Mouse (Mus musculus): ENCODE data around the gene Rasgef1b. TPM values are rescaled to one million over a fixed set of nuclear protein-coding genes. Genes with fewer than 3 reads are reported as not detected.

Rasgef1b gene
- polyA plus RNA-seq, 1 experiment from 2014 or later = 66.1 TPM

GRCm38 (mm10) chr5:99597701-99598100, 131.2 kb downstream of the Rasgef1b start:
- Histone ChIP-seq H3K4me1 (replicated peaks) (peaks cover 30% of the 10 kb centered on the region), H3K4me3 (no peak overlapping the region), H3K9ac (peak overlapping the region; percentile 51; the same call in 1 of the 2 replicates), H3K27ac (replicated peaks) (peak overlapping the region; percentile 71), H3K4me2 (no peak overlapping the region), H3K36me3 (no peaks in the 10 kb centered on the region), H3K9me3 (no peaks in the 10 kb centered on the region), H3K27me3 (no peaks in the 10 kb centered on the region)
- 18% methylated on average over 7 of the region's 7 CpGs for WGBS
- peak; percentile 63 for ATAC-seq (ENCODE audit: low read depth)

- 18% methylated on average over 6 of the region's 6 CpGs for WGBS
- no peak overlapping the region for H3K27ac ChIP-seq (replicated peaks)
- peak; percentile 23; the same call in 1 of the 2 replicates for ATAC-seq (ENCODE audit: low read depth)
These were observed 137.5 kb downstream of the Rasgef1b start for GRCm38 (mm10) chr5:99591348-99591747.

GRCm38 (mm10) chr5:99590539-99590938, 138.3 kb downstream of the Rasgef1b start:
- 76% methylated on average over 4 of the region's 4 CpGs for WGBS
- Histone ChIP-seq H3K4me2 (no peak overlapping the region), H3K4me3 (no peak overlapping the region), H3K27me3 (no peaks in the 10 kb centered on the region), H3K4me1 (replicated peaks) (peaks cover 16% of the 10 kb centered on the region), H3K27ac (replicated peaks) (no peak overlapping the region), H3K9ac (no peak overlapping the region), H3K9me3 (no peaks in the 10 kb centered on the region), H3K36me3 (no peaks in the 10 kb centered on the region)
- ATAC-seq (ENCODE audit: low read depth) = no peak

More at GRCm38 (mm10) chr5:99591348-99591747, 137.5 kb downstream of the Rasgef1b start:
- H3K4me1 ChIP-seq (replicated peaks) = peaks cover 16% of the 10 kb centered on the region
- no peaks in the 10 kb centered on the region for H3K36me3 ChIP-seq
- H3K9me3 ChIP-seq = no peaks in the 10 kb centered on the region
- H3K4me3 ChIP-seq = no peak overlapping the region
- H3K4me2 ChIP-seq = no peak overlapping the region
- no peaks in the 10 kb centered on the region for H3K27me3 ChIP-seq
- no peak overlapping the region for H3K9ac ChIP-seq

GRCm38 (mm10) chr5:99587994-99588393, 140.9 kb downstream of the Rasgef1b start:
- Histone ChIP-seq H3K4me1 (replicated peaks) (peaks cover 16% of the 10 kb centered on the region), H3K27ac (replicated peaks) (no peak overlapping the region), H3K9ac (no peak overlapping the region), H3K27me3 (no peaks in the 10 kb centered on the region), H3K4me3 (no peak overlapping the region), H3K36me3 (no peaks in the 10 kb centered on the region), H3K4me2 (no peak overlapping the region), H3K9me3 (no peaks in the 10 kb centered on the region)
- ATAC-seq (ENCODE audit: low read depth) = no peak
- 95% methylated on average over 5 of the region's 5 CpGs for WGBS

- Histone ChIP-seq H3K36me3 (no peaks in the 10 kb centered on the region), H3K4me3 (no peak overlapping the region), H3K27ac (replicated peaks) (no peak overlapping the region), H3K4me2 (no peak overlapping the region), H3K9me3 (no peaks in the 10 kb centered on the region), H3K4me1 (replicated peaks) (peaks cover 16% of the 10 kb centered on the region), H3K9ac (no peak overlapping the region), H3K27me3 (no peaks in the 10 kb centered on the region)
- WGBS = 65% methylated on average over 4 of the region's 4 CpGs
- ATAC-seq (ENCODE audit: low read depth) = no peak
These were observed 141.3 kb downstream of the Rasgef1b start for GRCm38 (mm10) chr5:99587589-99587988.

GRCm38 (mm10) chr5:99586287-99586686, 142.6 kb downstream of the Rasgef1b start:
- H3K9me3 ChIP-seq = no peaks in the 10 kb centered on the region
- H3K4me1 ChIP-seq (replicated peaks) = peaks cover 14% of the 10 kb centered on the region
- ATAC-seq (ENCODE audit: low read depth) = no peak
- H3K4me2 ChIP-seq = no peak overlapping the region
- no peak overlapping the region for H3K27ac ChIP-seq (replicated peaks)
- H3K27me3 ChIP-seq = no peaks in the 10 kb centered on the region
- H3K9ac ChIP-seq = no peak overlapping the region
- 89% methylated on average over 6 of the region's 6 CpGs for WGBS
- H3K4me3 ChIP-seq = no peak overlapping the region
- H3K36me3 ChIP-seq = no peaks in the 10 kb centered on the region

GRCm38 (mm10) chr5:99585166-99585898, 143.5 kb downstream of the Rasgef1b start:
- Histone ChIP-seq H3K36me3 (no peaks in the 10 kb centered on the region), H3K27ac (replicated peaks) (no peak overlapping the region), H3K27me3 (no peaks in the 10 kb centered on the region), H3K9me3 (no peaks in the 10 kb centered on the region), H3K4me3 (no peak overlapping the region), H3K9ac (no peak overlapping the region), H3K4me2 (no peak overlapping the region), H3K4me1 (replicated peaks) (peaks cover 5% of the 10 kb centered on the region)
- 84% methylated on average over 5 of the region's 5 CpGs for WGBS
- no peak for ATAC-seq (ENCODE audit: low read depth)

GRCm38 (mm10) chr5:99584266-99584665, 144.6 kb downstream of the Rasgef1b start:
- no peak overlapping the region for H3K4me2 ChIP-seq
- no peaks in the 10 kb centered on the region for H3K27me3 ChIP-seq
- H3K9ac ChIP-seq = no peak overlapping the region
- no peaks in the 10 kb centered on the region for H3K9me3 ChIP-seq
- H3K27ac ChIP-seq (replicated peaks) = no peak overlapping the region
- whole genome bisulfite sequencing = 87% methylated on average over 9 of the region's 9 CpGs
- no peak overlapping the region for H3K4me3 ChIP-seq
- H3K4me1 ChIP-seq (replicated peaks) = peaks cover 5% of the 10 kb centered on the region
- no peaks in the 10 kb centered on the region for H3K36me3 ChIP-seq
- no peak for ATAC-seq (ENCODE audit: low read depth)

GRCm38 (mm10) chr5:99582055-99582454, 146.8 kb downstream of the Rasgef1b start:
- Histone ChIP-seq H3K36me3 (no peaks in the 10 kb centered on the region), H3K27me3 (no peaks in the 10 kb centered on the region), H3K9ac (no peak overlapping the region), H3K27ac (replicated peaks) (no peak overlapping the region), H3K4me3 (no peak overlapping the region), H3K4me2 (no peak overlapping the region), H3K9me3 (no peaks in the 10 kb centered on the region), H3K4me1 (replicated peaks) (peaks cover 5% of the 10 kb centered on the region)
- ATAC-seq (ENCODE audit: low read depth) = no peak
- 36% methylated on average over 5 of the region's 5 CpGs for WGBS

GRCm38 (mm10) chr5:99578692-99579091, 150.2 kb downstream of the Rasgef1b start:
- no peak overlapping the region for H3K4me2 ChIP-seq
- H3K4me3 ChIP-seq = no peak overlapping the region
- H3K27ac ChIP-seq (replicated peaks) = no peak overlapping the region
- no peaks in the 10 kb centered on the region for H3K36me3 ChIP-seq
- ATAC-seq (ENCODE audit: low read depth) = no peak
- peaks cover 5% of the 10 kb centered on the region for H3K4me1 ChIP-seq (replicated peaks)
- H3K27me3 ChIP-seq = no peaks in the 10 kb centered on the region
- WGBS = 6% methylated on average over 4 of the region's 4 CpGs
- no peaks in the 10 kb centered on the region for H3K9me3 ChIP-seq
- no peak overlapping the region for H3K9ac ChIP-seq

- Histone ChIP-seq H3K9ac (no peak overlapping the region), H3K4me3 (no peak overlapping the region), H3K4me1 (replicated peaks) (peaks cover 8% of the 10 kb centered on the region; the same call in 1 of the 2 replicates), H3K36me3 (no peaks in the 10 kb centered on the region), H3K27me3 (no peaks in the 10 kb centered on the region), H3K9me3 (no peaks in the 10 kb centered on the region), H3K27ac (replicated peaks) (no peak overlapping the region), H3K4me2 (no peak overlapping the region)
- ATAC-seq (ENCODE audit: low read depth) = no peak
- WGBS = 85% methylated on average over 8 of the region's 8 CpGs
These were observed 153.0 kb downstream of the Rasgef1b start for GRCm38 (mm10) chr5:99575897-99576296.

GRCm38 (mm10) chr5:99564501-99565323, 164.2 kb downstream of the Rasgef1b start:
- no peak for ATAC-seq (ENCODE audit: low read depth)
- 37% methylated on average over 8 of the region's 8 CpGs for WGBS

More at GRCm38 (mm10) chr5:99564501-99565323, 164.2 kb downstream of the Rasgef1b start:
- Histone ChIP-seq H3K9me3 (no peaks in the 10 kb centered on the region), H3K9ac (no peak overlapping the region), H3K4me1 (replicated peaks) (peaks cover 23% of the 10 kb centered on the region), H3K36me3 (no peaks in the 10 kb centered on the region), H3K27me3 (no peaks in the 10 kb centered on the region), H3K4me3 (no peak overlapping the region), H3K4me2 (no peak overlapping the region), H3K27ac (replicated peaks) (peak overlapping the region; percentile 67)
